Mouse (Mus musculus) CH12.LX (cell line): ENCODE results near the gene Chrna4. TPM values are rescaled to one million over a fixed set of nuclear protein-coding genes. Genes with fewer than 3 reads are reported as not detected.

ENCODE experiments used
- DNase-seq: peaks from one replicate; pipeline ENCODE4 v3.0.0-alpha.2; 2013; ENCODE audit errors: extremely low read depth
- H3K27ac ChIP-seq: 2 replicates; pipeline ENCODE4 v1.5.1; 2012; ENCODE audit warnings: low read depth, mild to moderate bottlenecking, control low read depth, moderate library complexity; ENCODE audit not compliant: insufficient read depth
- H3K27me3 ChIP-seq: replicated peaks from 2 replicates; pipeline ENCODE3; 2012; ENCODE audit warnings: inconsistent platforms
- H3K36me3 ChIP-seq, 2 experiments: replicated peaks in 1 of 2; 2 replicates each; pipeline versions ENCODE3 to v1.6.1; 2012; ENCODE audit warnings: inconsistent platforms in 1 of 2, low read length in 1 of 2, mild to moderate bottlenecking in 1 of 2, mixed read lengths in 1 of 2, moderate library complexity in 1 of 2; ENCODE audit not compliant: control insufficient read depth in 1 of 2, insufficient read depth in 1 of 2
- H3K4me1 ChIP-seq, 2 experiments: 2 replicates each; pipeline ENCODE4 v1.6.1; 2012; ENCODE audit warnings: inconsistent platforms in 1 of 2, moderate library complexity in 1 of 2; ENCODE audit not compliant: insufficient read depth in 2 of 2, control insufficient read depth in 1 of 2
- H3K4me2 ChIP-seq: 2 replicates; pipeline ENCODE4 v1.6.1; 2012; ENCODE audit warnings: low read depth, mild to moderate bottlenecking, control low read depth; ENCODE audit not compliant: poor library complexity, insufficient read depth, severe bottlenecking
- H3K4me3 ChIP-seq, 3 experiments: fragments of 150-350 bp in 1 of 3; sonication (generic) in 1 of 3; replicated peaks in 1 of 3; 2 replicates each; pipeline versions ENCODE3 to v1.5.1; 2011 to 2012; ENCODE audit warnings: low read depth in 2 of 3, low read length in 2 of 3, mild to moderate bottlenecking in 2 of 3, moderate library complexity in 2 of 3, control low read depth in 1 of 3, improper control_type of control experiment in 1 of 3, inconsistent platforms in 1 of 3, mixed read lengths in 1 of 3; ENCODE audit not compliant: poor library complexity in 1 of 3
- H3K79me2 ChIP-seq: replicated peaks from 2 replicates; pipeline ENCODE4 v1.6.1; 2012; ENCODE audit warnings: mild to moderate bottlenecking, moderate library complexity; ENCODE audit not compliant: control insufficient read depth, poor library complexity, insufficient read depth, severe bottlenecking; ENCODE audit errors: extremely low read depth
- H3K9ac ChIP-seq: 2 replicates; pipeline ENCODE4 v1.6.1; 2012; ENCODE audit warnings: low read depth, mild to moderate bottlenecking, control low read depth, moderate library complexity; ENCODE audit not compliant: insufficient read depth
- H3K9me3 ChIP-seq: replicated peaks from 2 replicates; pipeline ENCODE3; 2012; ENCODE audit warnings: low read length, inconsistent platforms, mixed read lengths
- BHLHE40 ChIP-seq: IDR thresholded peaks from 2 replicates; pipeline ENCODE4 v1.6.1; 2011; ENCODE audit warnings: mild to moderate bottlenecking, low read depth, low read length, improper control_type of control experiment
- E2F4 ChIP-seq: IDR thresholded peaks from 2 replicates; pipeline ENCODE4 v1.6.1; 2011; ENCODE audit warnings: low read depth, low read length, improper control_type of control experiment; ENCODE audit not compliant: insufficient replicate concordance
- ELF1 ChIP-seq: IDR thresholded peaks from 2 replicates; pipeline ENCODE4 v1.6.1; 2014; ENCODE audit warnings: low read depth, mild to moderate bottlenecking, inconsistent platforms, low read length, improper control_type of control experiment
- EP300 ChIP-seq: IDR thresholded peaks from 2 replicates; pipeline ENCODE4 v1.6.1; 2011; ENCODE audit warnings: low read length, improper control_type of control experiment
- ETS1 ChIP-seq: conservative IDR thresholded peaks from 2 replicates; pipeline ENCODE4 v1.6.1; 2012; ENCODE audit warnings: low read depth, mild to moderate bottlenecking, inconsistent platforms, low read length, improper control_type of control experiment, moderate library complexity
- HCFC1 ChIP-seq: IDR thresholded peaks from 2 replicates; pipeline ENCODE4 v1.6.1; 2012; ENCODE audit warnings: low read depth, mild to moderate bottlenecking, inconsistent platforms, low read length, improper control_type of control experiment
- MAFK ChIP-seq: IDR thresholded peaks from 2 replicates; pipeline ENCODE4 v1.6.1; 2011; ENCODE audit warnings: low read length, improper control_type of control experiment; ENCODE audit not compliant: insufficient replicate concordance
- MAX ChIP-seq: IDR thresholded peaks from 2 replicates; pipeline ENCODE4 v1.6.1; 2011; ENCODE audit warnings: low read length, improper control_type of control experiment
- MEF2A ChIP-seq: IDR thresholded peaks from 2 replicates; pipeline ENCODE4 v1.6.1; 2014; ENCODE audit warnings: low read depth, mild to moderate bottlenecking, inconsistent platforms, low read length, improper control_type of control experiment, borderline replicate concordance
- NRF1 ChIP-seq: IDR thresholded peaks from 2 replicates; pipeline ENCODE4 v1.6.1; 2014; ENCODE audit warnings: low read depth, mild to moderate bottlenecking, inconsistent platforms, low read length, improper control_type of control experiment, moderate library complexity
- POLR2A ChIP-seq: IDR thresholded peaks from 2 replicates; pipeline ENCODE4 v1.6.1; 2011; ENCODE audit warnings: low read depth, mild to moderate bottlenecking, improper control_type of control experiment, low read length
- POLR2AphosphoS2 ChIP-seq: IDR thresholded peaks from 2 replicates; pipeline ENCODE4 v1.6.1; 2011; ENCODE audit warnings: low read depth, low read length, improper control_type of control experiment
- TCF12 ChIP-seq: IDR thresholded peaks from 2 replicates; pipeline ENCODE4 v1.6.1; 2014; ENCODE audit warnings: low read depth, mild to moderate bottlenecking, inconsistent platforms, low read length, improper control_type of control experiment
- UBTF ChIP-seq: IDR thresholded peaks from 2 replicates; pipeline ENCODE4 v1.6.1; 2012; ENCODE audit warnings: low read depth, mild to moderate bottlenecking, inconsistent platforms, low read length, improper control_type of control experiment, moderate library complexity
- USF2 ChIP-seq: conservative IDR thresholded peaks from 2 replicates; pipeline ENCODE4 v1.6.1; 2011; ENCODE audit warnings: low read depth, low read length, improper control_type of control experiment
- ZC3H11A ChIP-seq: IDR thresholded peaks from 2 replicates; pipeline ENCODE4 v1.6.1; 2012; ENCODE audit warnings: low read depth, mild to moderate bottlenecking, inconsistent platforms, low read length, improper control_type of control experiment
- ZKSCAN1 ChIP-seq: IDR thresholded peaks from 2 replicates; pipeline ENCODE4 v1.6.1; 2012; ENCODE audit warnings: low read depth, inconsistent platforms, low read length, improper control_type of control experiment, borderline replicate concordance
- ZMIZ1 ChIP-seq: IDR thresholded peaks from 2 replicates; pipeline ENCODE4 v1.6.1; 2012; ENCODE audit warnings: low read depth, mild to moderate bottlenecking, inconsistent platforms, low read length, improper control_type of control experiment
- ZNF384 ChIP-seq: IDR thresholded peaks from 2 replicates; pipeline ENCODE4 v1.6.1; 2012; ENCODE audit warnings: low read depth, low read length, improper control_type of control experiment, inconsistent platforms
- dilution Hi-C: fragments of 300-500 bp; cut with MboI; formaldehyde crosslinking; loops from 2 replicates; pipeline ENCODE4 v1.14.3; 2020; ENCODE audit warnings: low sequenced_read_pairs; ENCODE audit not compliant: extremely low pct_unique_long_range_greater_than_20kb, extremely low pct_ligation_motif_present
- in situ Hi-C: fragments of 300-500 bp; cut with MboI; formaldehyde crosslinking; loops from 3 replicates; pipeline ENCODE4 v1.14.3; 2019; ENCODE audit warnings: low sequenced_read_pairs, low pct_ligation_motif_present, low pct_unique_long_range_greater_than_20kb, mixed read lengths
- polyA plus RNA-seq: library from polyadenylated mRNA; unstranded; fragments of >175 nt; gene quantifications from 2 replicates; pipeline ENCODE4 v1.2.1, GENCODE M21; 2012; ENCODE audit warnings: low read depth; ENCODE audit not compliant: insufficient read length
- total RNA-seq, 2 experiments: library from RNA; depleted of rRNA; stranded (reverse); fragments of 300-350 nt in 1 of 2; fragments of >200 nt in 1 of 2; gene quantifications; 2 replicates each; pipeline ENCODE4 v1.2.3; 2012 to 2014

Gene Chrna4
- total and polyA plus RNA-seq, 3 experiments = not detected

- no peak overlapping the region for H3K9ac ChIP-seq
- no peak for DNase-seq
- no peak overlapping the region for H3K27ac ChIP-seq
- dilution Hi-C loops (no loop called here), in situ Hi-C loops (loop anchor here (5.0 kb wide), 1 partner anchor 61 kb away; no protein-coding TSS in a partner anchor)
- H3K4me1 ChIP-seq = no peaks in the 10 kb centered on the region
- H3K4me2 ChIP-seq = no peak overlapping the region
- peaks cover 93% of the 10 kb centered on the region for H3K27me3 ChIP-seq
- no peak overlapping the region for H3K4me3 ChIP-seq
- H3K36me3 ChIP-seq = no peaks in the 10 kb centered on the region
- H3K79me2 ChIP-seq = no peaks in the 10 kb centered on the region
- no peaks in the 10 kb centered on the region for H3K9me3 ChIP-seq
- TF ChIP-seq ELF1 = no peak
- no peak for TF ChIP-seq NRF1
- no peak for TF ChIP-seq POLR2AphosphoS2
- TF ChIP-seq HCFC1 = no peak
- no peak for TF ChIP-seq MAX
- no peak for TF ChIP-seq USF2
Measured at GRCm38 (mm10) chr2:181058193-181058592, 14.8 kb upstream of the Chrna4 start.

GRCm38 (mm10) chr2:181057341-181057740 lies 14.0 kb upstream of the Chrna4 start:
- H3K27me3 ChIP-seq = peaks cover 95% of the 10 kb centered on the region
- no peak overlapping the region for H3K4me2 ChIP-seq
- H3K36me3 ChIP-seq = no peaks in the 10 kb centered on the region
- no peaks in the 10 kb centered on the region for H3K79me2 ChIP-seq
- H3K9me3 ChIP-seq = no peaks in the 10 kb centered on the region
- no peak overlapping the region for H3K27ac ChIP-seq
- DNase-seq = no peak
- no peak overlapping the region for H3K4me3 ChIP-seq
- no peak for TF ChIP-seq TCF12
- TF ChIP-seq BHLHE40 = 0 out of 2 replicates have a peak, but pooled peaks have one; percentile 13
- no peaks in the 10 kb centered on the region for H3K4me1 ChIP-seq
- dilution Hi-C loops = no loop called here
- H3K9ac ChIP-seq = no peak overlapping the region
- in situ Hi-C loops = loop anchor here (5.0 kb wide), 1 partner anchor 60 kb away; no protein-coding TSS in a partner anchor

DNA sequence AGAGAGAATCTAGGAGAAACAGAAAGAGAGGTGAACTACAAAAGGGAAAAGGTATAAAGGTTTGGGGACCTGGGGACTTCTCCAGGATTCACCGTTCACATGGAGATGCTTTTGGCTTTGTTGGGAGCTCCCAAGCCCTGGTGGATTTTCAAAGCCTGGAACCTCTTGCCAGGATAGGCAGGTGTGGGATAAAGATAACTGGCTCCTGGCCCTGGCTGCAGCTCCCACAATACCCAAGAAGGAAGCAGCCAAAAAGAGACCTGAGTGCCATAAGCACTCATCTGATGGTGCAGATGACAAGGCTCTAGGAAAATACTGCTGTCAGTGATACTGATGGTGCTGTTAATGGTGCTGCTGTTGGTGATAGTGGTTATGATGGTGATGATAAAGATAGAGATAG lies 8.8 kb upstream of the Chrna4 start:
- no peak for TF ChIP-seq POLR2A
- TF ChIP-seq ZMIZ1 = no peak
- TF ChIP-seq EP300 = no peak
- no peak for TF ChIP-seq ZC3H11A
- no peak for TF ChIP-seq E2F4
- no peak for TF ChIP-seq POLR2AphosphoS2
- TF ChIP-seq MAFK = no peak
- TF ChIP-seq MAX = no peak
- no peak for TF ChIP-seq ZKSCAN1
- TF ChIP-seq ETS1 = no peak
- TF ChIP-seq UBTF = no peak
- no peak for TF ChIP-seq ZNF384
- no peak for TF ChIP-seq USF2
- TF ChIP-seq MEF2A = no peak
- TF ChIP-seq, all 38 proteins: peak for 0
- Histone ChIP-seq H3K27ac (no peak overlapping the region), H3K9ac (no peak overlapping the region), H3K36me3 (no peaks in the 10 kb centered on the region), H3K27me3 (peaks cover 96% of the 10 kb centered on the region), H3K4me1 (no peaks in the 10 kb centered on the region), H3K4me3 (no peak overlapping the region), H3K4me2 (no peak overlapping the region), H3K79me2 (no peaks in the 10 kb centered on the region), H3K9me3 (no peaks in the 10 kb centered on the region)
- DNase-seq = no peak
- dilution Hi-C loops = no loop called here
- in situ Hi-C loops = no loop called here
